Mouse (Mus musculus) ovary, postnatal 36 days (tissue): ENCODE results near the gene Dhrs9.
"Not testable (repeated sequence)": the region's sequence is repeated elsewhere in the genome, so short reads cannot be mapped to it uniquely, and the experiment has no call there.

Experiments
- DNase-seq: peaks from one replicate; pipeline ENCODE4 v3.0.0; 2022; ENCODE audit warnings: low spot score, mixed read lengths

Dhrs9 gene

DNA sequence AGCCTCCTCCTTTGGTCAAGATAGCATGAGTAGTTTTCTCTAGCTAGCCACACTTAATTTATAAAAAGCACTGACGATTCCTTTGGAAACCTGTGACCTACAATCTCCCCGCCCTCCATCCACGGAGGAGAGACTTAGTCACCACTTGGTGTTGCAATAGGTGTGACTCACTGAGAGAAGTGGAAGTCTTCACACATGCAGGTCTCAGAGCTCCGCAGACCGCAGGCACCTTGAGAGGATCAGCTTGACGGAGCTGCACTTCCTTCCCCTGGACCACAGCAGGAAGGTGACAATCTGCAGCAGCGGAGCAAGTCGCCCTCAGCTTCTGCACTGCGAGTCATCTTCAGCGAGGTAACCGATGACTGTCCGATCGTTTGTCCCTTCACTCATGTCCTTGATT is at the start of gene Dhrs9:
Dhrs9 (plus strand) TSS at position 165 of the 400 bp plus-strand sequence.
- DNase-seq = no peak

DNA sequence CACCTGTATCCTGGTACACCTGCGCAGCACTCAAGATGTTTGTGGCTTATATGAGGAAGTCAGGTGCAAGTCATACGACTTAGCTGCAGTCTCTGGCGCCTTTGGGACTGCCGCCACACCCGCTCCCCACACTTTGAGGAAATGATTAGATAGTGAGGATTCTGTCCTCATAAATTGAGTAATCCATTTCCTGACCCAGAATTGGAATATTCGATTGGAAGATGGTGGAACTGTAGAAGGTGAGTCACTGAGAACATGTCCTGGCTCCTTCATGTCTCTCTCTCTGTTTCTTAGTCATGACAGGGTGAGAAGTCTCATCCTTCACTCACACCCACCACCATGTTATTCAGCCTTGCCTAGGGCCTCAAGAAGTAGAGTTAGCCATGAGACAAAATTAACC is 48.7 kb upstream of the Dhrs9 start:
- DNase-seq = not testable (repeated sequence)

DNA sequence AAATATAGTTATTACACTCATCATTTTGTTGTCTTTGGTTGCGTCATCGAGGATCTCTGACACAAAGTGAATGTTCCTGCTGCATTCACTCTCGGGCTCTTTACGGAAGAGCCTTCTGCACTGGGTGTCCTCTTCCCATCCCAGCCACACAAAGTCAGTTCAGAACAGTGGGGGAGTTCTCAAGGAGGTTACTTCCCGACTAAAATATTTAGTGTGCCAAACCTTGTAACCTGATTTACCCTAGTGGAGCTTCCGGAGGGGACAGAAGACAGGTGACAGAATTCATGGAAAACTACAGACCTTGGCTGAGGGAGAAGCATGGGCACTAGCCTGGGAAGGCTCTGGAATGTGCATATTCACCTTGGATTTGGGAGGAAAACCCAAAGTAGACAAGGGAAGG is 38.7 kb upstream of the Dhrs9 start:
- no peak for DNase-seq

DNA sequence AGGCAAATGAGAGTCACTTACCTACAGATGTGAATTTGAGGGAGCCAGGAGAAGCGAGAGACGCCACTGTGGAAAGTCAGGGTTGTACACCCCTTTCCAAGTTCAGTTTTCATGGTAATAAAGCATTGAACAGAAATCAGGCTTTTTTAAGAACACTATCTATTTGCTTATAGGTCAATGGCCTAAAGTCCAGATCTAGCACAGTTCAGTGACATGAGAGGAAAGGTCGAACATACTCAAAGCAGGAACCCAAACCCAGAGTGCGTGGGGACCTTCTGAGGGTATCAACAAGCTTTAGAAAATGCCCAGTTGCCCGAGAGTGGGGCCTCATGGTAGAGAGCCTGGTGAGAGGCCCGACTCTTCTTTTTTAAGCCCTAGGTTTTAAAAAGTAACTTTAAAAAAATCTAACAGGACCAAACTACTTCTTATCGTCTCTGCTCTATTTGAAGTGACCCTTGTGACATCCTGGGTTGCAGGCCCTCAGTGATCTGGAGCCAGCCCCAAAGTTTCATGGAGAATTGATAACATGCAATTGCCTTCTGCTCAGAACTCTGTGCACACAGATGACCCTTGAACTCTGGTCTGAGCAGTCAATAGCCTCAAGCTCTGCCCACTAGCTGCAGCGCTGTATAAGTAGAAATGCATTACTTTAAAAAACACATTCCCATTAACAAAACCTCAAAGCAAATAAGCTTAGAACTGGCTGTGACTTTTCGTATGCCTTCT is 37.6 kb upstream of the Dhrs9 start, which contains the start of gene Abcb11:
Abcb11 (minus strand) TSS at position 121 of the 726 bp plus-strand sequence.
- no peak for DNase-seq

DNA sequence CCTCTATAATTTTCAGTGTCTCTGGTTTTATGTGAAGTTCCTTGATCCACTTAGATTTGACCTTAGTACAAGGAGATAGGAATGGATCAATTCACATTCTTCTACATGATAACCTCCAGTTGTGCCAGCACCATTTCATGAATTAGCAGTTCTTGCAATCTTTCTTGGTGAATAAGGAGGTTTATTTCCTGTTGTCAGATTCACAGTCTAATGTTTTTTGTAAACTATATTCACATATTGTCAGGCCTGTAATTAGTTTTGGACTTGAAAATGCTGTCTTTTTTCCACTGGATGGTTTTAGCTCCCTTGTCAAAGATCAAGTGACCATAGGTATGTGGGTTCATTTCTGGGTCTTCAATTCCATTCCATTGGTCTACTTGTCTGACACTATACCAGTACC is 24.8 kb upstream of the Dhrs9 start:
- not testable (repeated sequence) for DNase-seq

DNA sequence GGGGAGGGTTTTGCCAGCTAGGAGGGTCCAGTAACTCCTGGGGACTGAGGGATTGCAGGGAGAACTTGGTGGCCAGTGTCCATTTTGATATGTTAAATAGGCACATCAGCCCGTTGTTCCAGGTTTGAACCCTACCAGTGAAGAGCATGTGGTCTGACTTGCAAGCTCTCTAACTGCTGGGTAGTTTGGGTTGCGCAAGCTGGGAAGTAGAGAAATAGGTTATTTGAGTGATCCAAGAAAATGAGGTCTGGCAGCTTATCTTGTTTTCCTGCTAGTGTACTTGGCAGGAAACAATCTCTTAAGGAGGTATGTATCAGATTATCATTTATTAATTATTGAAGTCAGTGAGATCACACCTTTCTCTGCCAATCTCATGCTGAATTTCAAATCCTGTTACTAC is 15.4 kb upstream of the Dhrs9 start:
- DNase-seq = no peak

DNA sequence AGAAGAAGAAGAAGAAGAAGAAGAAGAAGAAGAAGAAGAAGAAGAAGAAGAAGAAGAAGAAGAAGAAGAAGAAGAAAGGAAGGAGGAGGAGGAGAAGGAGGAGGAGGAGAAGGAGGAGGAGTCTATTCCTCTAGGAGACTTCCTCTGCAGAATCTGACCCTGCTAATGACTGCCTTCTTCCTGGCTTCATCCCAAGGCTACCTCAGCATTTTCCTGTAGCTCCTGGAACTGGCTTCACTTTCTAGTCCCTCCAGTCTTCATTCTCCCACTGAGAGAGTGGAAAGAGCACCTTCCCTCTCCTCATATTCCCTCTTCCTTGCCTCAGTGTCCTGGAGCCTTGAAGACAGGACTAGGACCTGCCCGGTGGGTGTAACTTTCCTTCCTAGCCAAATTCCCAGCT is 15.0 kb upstream of the Dhrs9 start:
- no peak for DNase-seq

DNA sequence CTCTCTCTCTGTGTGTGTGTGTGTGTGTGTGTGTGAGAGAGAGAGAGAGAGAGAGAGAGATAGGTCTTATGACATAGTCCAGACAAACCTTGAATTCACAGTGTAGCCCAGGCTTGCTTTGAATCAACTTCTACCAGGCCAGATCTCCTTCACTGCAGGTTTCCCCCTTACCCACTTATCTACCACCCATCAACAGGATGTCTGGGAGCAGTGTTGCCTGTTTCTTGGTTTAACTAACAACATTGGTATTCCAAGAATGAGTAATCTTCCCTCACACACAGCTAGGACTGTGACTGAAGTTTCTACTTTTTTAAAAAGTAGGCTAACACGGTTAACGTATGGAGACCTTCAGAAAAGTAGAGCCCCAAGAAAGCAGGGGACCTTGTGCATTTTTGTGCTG is 3.5 kb upstream of the Dhrs9 start:
- DNase-seq = no peak

DNA sequence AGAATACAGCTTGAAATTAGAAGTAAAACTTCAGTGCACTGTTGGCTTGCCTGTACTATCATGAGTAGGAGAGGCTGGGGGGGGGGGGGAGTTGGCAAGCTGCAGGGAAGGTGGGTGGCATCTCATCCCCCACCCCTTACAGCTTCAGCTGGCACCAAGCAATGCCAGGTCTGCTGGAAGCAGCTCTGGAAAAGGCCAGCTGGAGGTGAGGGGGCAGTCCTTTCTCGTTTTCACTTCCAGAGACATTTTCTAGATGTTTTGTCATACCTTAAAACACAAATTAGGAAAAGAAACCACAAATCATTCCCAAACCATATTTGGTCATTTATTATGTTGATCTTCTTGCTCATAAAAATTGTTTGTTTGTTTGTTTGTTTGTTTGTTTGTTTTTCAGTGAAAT is 444 bp upstream of the Dhrs9 start:
- DNase-seq = no peak

DNA sequence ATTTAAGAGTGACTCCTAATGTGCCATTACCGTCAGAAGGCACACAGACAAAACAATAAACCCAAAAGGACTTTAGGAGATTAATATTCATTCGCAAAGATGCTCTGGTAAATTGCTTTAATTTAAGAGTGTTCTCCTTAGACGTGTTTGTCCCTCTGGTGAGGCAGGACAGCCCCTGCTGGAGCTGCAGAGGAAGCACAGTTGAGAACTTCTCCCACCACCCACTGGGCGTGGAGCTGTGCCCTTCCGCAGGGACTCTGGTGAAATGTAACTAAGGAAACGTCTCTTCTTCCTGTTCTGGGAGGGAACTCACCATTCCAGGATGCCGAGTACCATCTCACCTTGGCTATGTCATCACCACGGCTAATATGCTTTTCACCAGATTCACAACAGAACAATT is 1.5 kb downstream of the Dhrs9 start:
- DNase-seq = no peak

DNA sequence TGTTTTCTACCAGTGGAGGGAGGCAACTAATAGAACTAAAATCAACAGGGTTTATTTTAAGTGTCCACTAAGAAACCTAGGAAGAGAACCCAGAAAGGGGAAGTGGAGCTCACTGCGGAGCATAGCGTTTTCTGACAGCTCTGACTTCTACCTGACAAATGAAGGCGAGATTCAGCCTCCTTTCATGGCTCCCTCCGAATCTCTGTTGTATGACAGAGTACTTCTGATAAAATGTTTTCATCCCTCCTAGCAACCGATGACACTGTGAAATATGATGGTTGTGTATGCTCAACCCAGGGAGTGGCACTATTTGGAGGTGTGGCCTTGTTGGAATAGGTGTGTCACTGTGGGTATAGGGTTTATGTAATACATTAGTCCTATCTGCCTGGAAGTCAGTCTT is 2.6 kb downstream of the Dhrs9 start:
- DNase-seq = no peak

DNA sequence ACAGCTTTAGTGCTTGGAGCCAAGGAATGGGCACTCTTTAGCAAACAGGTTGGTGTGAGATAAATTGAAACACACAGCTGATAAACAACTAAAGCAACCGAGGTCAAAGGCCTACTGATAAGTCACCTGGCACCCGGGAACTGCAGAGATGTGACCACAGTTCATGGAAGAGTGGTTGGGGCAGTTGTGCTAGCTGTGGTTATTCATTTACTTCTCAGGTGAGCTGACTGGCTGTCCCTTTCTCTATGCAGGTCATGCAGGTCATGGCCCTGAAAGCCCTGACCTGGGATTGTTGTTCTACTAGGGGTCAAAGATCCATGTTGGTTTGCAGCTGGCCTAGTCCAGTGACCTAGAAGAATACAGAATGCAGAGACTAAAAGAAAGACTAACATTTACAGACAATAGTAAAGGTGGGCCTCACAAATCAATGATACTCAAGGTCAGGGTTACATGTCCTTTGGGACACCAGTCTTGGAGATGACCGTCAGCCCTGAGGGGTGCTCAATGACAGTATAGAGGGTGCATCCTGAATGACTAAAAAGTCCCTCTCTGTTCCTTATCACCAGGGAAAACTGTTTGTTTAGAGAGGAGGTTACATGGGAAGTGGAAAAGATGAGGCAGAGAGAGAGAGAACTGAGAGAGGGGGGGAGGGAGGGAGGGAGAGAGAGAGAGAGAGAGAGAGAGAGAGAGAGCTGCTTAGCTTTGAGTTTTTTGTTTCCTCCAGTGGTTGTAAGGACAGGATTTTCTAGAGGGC is 6.0 kb downstream of the Dhrs9 start:
- DNase-seq = no peak

DNA sequence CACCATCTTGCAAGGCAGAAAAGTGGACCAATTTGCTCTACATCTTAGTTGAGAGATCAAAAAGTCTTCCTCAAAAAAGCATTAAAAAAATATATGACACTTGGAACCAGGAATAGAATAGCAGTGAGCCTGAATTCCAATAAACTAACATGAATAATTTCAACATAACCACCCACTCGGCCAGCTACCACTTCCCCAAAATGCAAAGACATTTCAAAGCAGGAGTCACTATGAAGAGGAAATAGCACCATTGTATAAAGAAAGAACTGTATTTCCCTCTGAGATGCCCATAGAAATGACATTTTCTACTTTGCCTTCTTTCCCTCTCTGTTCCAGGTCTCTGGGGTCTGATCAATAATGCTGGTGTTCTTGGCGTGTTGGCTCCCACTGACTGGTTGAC is 13.7 kb downstream of the Dhrs9 start:
- no peak for DNase-seq

DNA sequence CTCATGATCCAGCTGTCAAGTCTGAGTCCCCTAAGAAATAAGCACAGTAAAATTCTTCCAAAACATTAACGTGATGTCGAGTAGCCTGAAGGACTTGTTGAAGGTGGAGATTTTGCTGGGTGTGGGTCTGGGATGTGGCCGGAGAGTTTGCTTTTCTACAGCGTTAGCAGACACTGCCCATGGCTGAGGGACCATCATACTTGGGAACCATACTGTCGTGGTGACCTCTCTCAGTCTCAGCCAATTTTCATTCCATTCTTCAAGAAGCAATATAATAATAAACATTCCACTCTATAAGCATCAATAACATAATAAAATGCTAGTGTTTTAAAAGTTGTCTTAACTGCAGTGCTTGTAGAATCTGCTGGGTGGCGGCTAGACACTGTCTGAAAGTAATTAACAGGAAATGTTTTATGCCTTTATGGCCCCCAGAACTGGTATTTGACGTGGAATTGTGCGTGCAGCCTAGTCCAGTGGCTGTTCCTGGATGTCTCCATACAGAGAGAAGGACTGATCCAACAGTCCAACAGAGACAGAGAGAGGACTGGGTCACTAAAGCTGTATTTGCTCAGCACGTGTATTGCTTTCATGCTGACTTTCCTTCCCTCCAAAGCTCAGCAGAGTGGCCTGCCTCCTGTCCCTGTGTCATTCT is 15.5 kb downstream of the Dhrs9 start:
- DNase-seq = no peak

DNA sequence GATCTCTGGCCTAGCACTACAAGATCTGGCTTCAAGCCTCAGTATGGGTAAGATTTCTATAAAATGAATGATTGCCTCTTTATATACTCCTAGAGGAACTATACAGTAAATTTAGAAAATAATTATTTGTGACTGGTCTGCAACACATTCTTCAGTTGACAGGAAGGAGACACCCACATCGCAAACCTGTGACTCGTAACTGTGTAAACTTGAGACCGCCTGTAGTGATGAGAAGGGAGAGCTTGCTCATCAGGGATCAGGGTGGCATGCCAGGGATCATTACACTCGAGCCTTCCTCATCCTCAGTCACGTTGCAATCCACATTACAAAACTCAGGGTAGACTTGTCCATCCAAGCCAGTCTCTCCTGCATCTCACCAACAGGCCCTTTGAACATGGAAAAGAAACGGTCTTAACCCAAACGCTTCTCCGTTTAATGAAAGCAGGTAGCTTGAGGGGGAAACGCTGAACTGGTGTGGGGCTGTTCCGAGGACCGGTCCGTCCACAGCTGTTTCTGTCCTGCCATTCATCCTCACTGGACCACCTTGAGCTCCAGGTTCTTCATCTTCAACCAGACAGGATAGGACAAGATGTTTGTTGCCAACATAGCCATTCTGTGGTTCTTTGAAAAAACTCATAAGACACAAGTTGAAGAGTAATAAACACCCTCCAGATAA is 16.7 kb downstream of the Dhrs9 start:
- DNase-seq = no peak

DNA sequence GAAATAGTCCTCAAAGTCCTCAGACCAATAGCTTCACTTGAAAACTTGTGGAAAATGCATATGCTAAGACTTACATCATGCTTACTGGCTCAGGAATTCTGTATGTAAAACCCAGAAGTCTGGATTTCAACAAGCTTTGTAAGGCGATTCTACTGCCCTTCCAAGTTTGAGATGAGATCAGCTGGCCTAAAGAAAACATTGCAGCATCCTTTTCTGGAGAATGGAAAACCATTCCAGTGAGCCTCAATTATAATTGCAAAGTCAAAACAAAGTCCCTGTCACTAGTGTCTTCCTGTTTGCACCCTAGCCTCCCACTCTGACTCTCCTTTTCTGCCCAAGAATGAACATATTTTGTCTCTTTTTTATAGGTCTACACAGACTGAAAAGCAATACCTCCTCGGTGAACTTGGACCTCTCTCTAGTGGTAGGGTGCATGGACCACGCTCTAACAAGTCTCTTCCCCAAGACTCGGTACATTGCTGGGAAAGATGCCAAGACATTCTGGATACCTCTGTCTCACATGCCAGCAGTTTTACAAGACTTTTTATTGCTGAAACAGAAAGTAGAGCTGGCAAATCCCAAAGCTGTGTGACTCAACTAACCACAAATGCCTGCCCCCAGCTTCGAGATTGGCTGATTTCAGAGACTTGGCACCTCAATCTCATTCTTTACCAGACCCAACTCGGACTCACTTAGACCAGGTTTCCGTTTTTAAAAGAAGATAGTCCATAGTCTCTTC is 20.8 kb downstream of the Dhrs9 start:
- DNase-seq = no peak

DNA sequence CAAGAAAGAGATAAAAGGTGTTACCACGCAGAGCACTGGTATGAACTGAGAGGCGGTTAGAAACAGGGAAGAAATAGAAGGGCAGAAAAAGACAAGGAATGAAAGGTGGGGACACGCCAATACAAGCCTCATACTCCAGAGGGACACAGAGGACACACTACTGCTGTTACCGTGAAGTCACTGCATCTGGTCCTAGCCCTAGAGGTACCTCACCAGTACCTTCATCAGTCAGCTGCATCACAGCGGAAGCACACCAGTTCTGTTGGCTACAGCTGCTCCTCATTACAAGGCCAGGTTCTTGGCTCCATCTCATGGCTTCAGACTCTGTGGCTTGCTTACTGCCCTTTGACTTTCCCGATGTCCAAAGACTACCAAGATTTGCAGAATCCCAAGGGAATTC is 21.6 kb downstream of the Dhrs9 start:
- DNase-seq = no peak

DNA sequence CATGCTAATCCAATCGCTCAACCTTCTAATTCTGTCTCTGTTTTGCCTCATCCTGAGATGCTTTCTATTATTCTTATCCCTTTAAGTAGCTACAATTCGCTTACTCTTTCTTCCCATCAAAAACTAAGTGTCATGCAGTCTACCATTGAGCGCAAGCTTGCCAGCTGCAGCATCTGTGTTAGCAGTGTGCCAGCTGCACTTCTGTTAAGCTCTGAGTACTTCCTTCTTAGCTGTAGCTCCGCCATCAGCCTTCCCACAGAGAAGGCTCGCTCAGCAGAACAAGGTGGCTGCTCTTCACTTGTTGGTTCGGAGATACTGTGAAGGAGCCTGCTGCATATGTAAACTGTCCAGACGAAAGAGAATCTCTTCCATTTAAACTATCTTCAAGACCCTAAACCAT is 22.1 kb downstream of the Dhrs9 start:
- DNase-seq = no peak

DNA sequence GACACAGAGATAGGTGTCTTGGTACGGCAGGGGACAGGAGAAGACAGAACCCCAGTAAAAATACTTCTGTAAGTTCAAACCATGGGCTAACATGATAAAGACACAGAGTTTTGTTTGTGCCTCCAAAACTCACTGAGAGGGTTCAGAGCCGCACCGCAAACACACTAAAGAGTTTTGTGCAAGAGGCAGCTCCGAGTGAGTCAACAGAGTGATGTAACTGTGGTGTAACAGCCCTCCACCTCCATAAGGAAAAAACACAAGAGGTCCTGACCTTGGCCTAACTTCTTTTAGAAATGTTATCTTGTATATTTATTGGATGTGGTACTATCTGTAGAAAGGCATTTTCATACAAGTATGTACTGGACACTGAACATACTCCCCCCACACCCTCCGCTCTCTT is 25.4 kb downstream of the Dhrs9 start:
- DNase-seq = no peak

DNA sequence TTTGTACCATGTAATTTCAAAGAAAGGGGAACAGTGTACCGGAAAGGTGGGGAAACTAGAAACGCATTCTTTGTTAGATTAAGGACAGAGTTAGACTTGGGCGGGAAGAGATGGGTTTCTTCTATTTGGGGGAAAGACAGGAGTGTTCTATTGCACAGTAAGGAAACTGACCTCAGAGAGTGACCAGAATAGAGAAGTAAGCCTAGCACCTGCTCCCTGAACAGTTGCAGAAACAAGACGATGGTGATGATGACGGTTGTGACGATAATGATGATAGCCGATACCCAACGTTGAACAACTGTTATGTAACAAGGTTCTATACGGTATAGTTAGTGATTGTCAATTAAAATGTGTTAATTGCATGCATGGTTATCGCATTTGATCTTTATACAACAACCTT is 34.3 kb downstream of the Dhrs9 start:
- DNase-seq = no peak

DNA sequence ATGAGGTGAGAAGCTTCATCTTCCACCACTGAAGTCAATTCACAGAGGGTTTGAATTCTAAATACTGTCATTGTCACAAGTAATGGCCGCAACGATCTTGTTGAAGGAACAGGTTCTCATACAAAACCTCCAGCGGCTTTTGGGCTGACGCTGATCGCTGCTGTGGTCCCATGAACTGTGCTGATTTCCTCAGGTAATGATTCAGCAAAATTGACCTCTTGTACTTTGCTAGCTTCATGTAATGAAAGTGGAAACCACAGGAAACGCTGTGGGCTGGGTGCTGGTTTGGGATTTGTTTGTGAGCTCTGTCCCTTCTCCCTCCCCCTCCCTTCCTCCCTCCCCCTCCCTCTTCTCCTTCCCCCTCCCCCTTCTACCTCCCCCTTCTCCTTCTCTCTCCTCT is 34.8 kb downstream of the Dhrs9 start:
- no peak for DNase-seq

DNA sequence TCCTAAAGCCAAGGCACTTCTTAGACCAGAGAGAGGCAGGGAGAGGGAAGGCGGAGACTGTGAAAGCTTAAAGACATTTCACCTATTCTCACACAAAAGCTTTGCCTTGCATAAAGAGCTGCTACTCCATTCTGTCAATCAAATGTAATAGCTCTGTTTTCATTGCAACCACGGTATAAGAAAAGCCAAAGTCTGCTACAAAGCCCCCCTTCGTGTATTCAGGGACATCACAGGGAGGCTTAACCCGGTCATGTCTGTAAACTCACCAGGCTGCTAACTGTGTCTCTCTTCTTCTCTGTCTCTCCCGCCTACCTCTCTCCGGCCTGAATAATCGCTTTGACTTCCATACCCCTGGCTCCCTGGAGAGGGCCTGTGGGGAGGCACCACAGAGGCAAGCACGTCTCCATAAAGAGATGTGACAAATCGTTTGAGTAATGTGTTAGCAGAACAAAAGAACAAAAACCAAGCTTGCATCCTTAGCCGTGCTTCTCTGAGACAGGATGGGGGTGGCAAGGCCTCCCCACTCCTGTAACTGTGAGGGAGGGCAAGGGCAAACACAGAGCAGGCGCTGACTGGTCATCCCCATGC is 38.1 kb downstream of the Dhrs9 start:
- DNase-seq = no peak
